Mouse (Mus musculus): Measurements from ENCODE around the gene 4930438A08Rik. TPM values are rescaled to one million over a fixed set of nuclear protein-coding genes. Genes with fewer than 3 reads are reported as not detected.

4930438A08Rik gene
- polyA plus RNA-seq, 1 experiment from 2014 or later: 0.40 TPM

DNA sequence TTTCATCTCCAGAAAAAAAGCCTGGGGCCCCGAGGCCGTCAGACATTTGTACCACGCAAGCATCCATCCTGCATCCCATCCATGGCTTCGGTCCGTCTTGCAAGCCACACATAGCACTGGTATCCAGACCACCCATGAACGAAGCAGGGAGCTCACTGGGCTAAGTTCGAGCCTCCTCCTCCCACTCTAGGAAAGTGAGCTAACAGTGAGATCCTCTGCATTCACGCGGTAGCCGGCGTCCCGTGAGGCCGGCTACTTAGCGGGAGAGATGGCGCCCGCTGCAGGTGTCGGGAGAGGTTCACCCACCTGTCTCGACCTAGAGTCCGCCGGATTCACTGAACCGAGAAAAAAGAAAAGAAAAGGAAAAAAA, 55.3 kb downstream of the 4930438A08Rik start:
- Histone ChIP-seq H3K27ac (peak overlapping the region; percentile 87), H3K9ac (peak overlapping the region; percentile 76), H3K4me3 (replicated peaks) (peak overlapping the region; percentile 93), H3K4me2 (peak overlapping the region; percentile 84), H3K9me3 (no peaks in the 10 kb centered on the region), H3K4me1 (peaks cover 24% of the 10 kb centered on the region), H3K27me3 (replicated peaks) (no peaks in the 10 kb centered on the region), H3K36me3 (peaks cover 14% of the 10 kb centered on the region)
- under 1% methylated on average over 21 of the region's 21 CpGs for WGBS
- peak; percentile 2; the same call in 1 of the 2 replicates for ATAC-seq (ENCODE audit: insufficient read depth, low FRiP score, low read depth)

GRCm38 (mm10) chr11:58330276-58331148, 55.9 kb downstream of the 4930438A08Rik start, which contains the start of the genes Zfp672 and Sh3bp5l:
Gene Zfp672 (minus strand): TSS chr11:58330339.
Gene Sh3bp5l (plus strand): TSS chr11:58330724.
- Histone ChIP-seq H3K27ac (peak within 1 kb of the TSS; percentile 87), H3K4me1 (peaks cover 24% of the 10 kb centered on the region), H3K9me3 (no peaks in the 10 kb centered on the region), H3K4me3 (replicated peaks) (peak within 1 kb of the TSS; percentile 93), H3K36me3 (peaks cover 14% of the 10 kb centered on the region), H3K9ac (peak within 1 kb of the TSS; percentile 79), H3K4me2 (peak within 1 kb of the TSS; percentile 88), H3K27me3 (replicated peaks) (no peaks in the 10 kb centered on the region)
- peak; percentile 93 for ATAC-seq (ENCODE audit: insufficient read depth, low FRiP score, low read depth)
- under 1% methylated on average over 52 of the region's 52 CpGs for WGBS

- H3K9ac ChIP-seq: peak overlapping the region; percentile 79
- peaks cover 15% of the 10 kb centered on the region for H3K36me3 ChIP-seq
- peak overlapping the region; percentile 78; the same call in 1 of the 2 replicates for H3K27ac ChIP-seq
- 17% methylated on average over 10 of the region's 10 CpGs for WGBS
- 0 out of 2 replicates have a peak, but pooled peaks have one; percentile 1 for ATAC-seq (ENCODE audit: insufficient read depth, low FRiP score, low read depth)
- no peaks in the 10 kb centered on the region for H3K27me3 ChIP-seq (replicated peaks)
- no peaks in the 10 kb centered on the region for H3K9me3 ChIP-seq
- peak overlapping the region; percentile 93 for H3K4me3 ChIP-seq (replicated peaks)
- H3K4me2 ChIP-seq: peak overlapping the region; percentile 88
- peaks cover 24% of the 10 kb centered on the region for H3K4me1 ChIP-seq
Measured at GRCm38 (mm10) chr11:58331149-58331495, 56.5 kb downstream of the 4930438A08Rik start.

GRCm38 (mm10) chr11:58331546-58331945, 56.9 kb downstream of the 4930438A08Rik start:
- Histone ChIP-seq H3K9me3 (no peaks in the 10 kb centered on the region), H3K27ac (no peak overlapping the region), H3K4me1 (peaks cover 24% of the 10 kb centered on the region), H3K4me2 (peak overlapping the region; percentile 88), H3K36me3 (peaks cover 18% of the 10 kb centered on the region), H3K4me3 (replicated peaks) (peak overlapping the region; percentile 93), H3K27me3 (replicated peaks) (no peaks in the 10 kb centered on the region), H3K9ac (peak overlapping the region; percentile 79)
- WGBS: 86% methylated on average over 6 of the region's 6 CpGs
- ATAC-seq (ENCODE audit: insufficient read depth, low FRiP score, low read depth): no peak

DNA sequence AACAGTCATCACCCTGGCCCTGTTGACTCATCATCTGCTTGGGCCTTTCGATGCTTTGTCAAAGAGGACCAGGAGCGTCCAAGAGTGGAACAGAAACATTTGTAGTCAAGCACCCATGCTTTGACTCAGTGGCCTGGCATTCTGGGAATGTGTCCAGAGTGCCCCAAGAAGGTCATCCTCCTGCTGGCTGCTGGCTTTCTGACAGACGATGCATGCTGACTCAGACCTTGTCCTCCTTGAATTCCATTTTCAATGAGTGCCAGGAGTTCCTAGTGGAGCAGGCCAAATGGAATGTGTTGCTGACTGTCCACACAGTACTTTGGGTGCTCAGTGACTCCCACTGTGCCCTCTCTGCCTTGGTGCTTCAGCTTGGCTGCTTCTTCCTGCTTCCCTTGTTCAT, 60.1 kb downstream of the 4930438A08Rik start:
- Histone ChIP-seq H3K27me3 (replicated peaks) (no peaks in the 10 kb centered on the region), H3K9me3 (no peaks in the 10 kb centered on the region), H3K9ac (no peak overlapping the region), H3K4me2 (no peak overlapping the region), H3K4me3 (replicated peaks) (no peak overlapping the region), H3K4me1 (peaks cover 19% of the 10 kb centered on the region), H3K36me3 (peaks cover 22% of the 10 kb centered on the region), H3K27ac (no peak overlapping the region)
- ATAC-seq (ENCODE audit: insufficient read depth, low FRiP score, low read depth): no peak
- 74% methylated on average over 3 of the region's 3 CpGs for WGBS

Other genes with a start within 250 kb of the 4930438A08Rik start
- 0.12 TPM in 1 of 2 replicates, not detected in the other for gene Gm12248, start 181.7 kb upstream of the 4930438A08Rik start, polyA plus RNA-seq (2015; fragmentation: Nextera tagmentation; extraction: Ambion mirVana)
- gene Cnot8, start 170.6 kb upstream of the 4930438A08Rik start, polyA plus RNA-seq (2015; fragmentation: Nextera tagmentation; extraction: Ambion mirVana): 79.8 and 81.6 TPM in 2 replicates
- gene Gemin5, start 106.3 kb upstream of the 4930438A08Rik start, polyA plus RNA-seq (2015; fragmentation: Nextera tagmentation; extraction: Ambion mirVana): 18.8 and 19.8 TPM in 2 replicates
- gene Mrpl22, start 103.1 kb upstream of the 4930438A08Rik start, polyA plus RNA-seq (2015; fragmentation: Nextera tagmentation; extraction: Ambion mirVana): 123 and 134 TPM in 2 replicates
- gene Igtp, start 75.2 kb upstream of the 4930438A08Rik start, polyA plus RNA-seq (2015; fragmentation: Nextera tagmentation; extraction: Ambion mirVana): 4.3 and 4.9 TPM in 2 replicates
- gene Irgm2, start 75.2 kb upstream of the 4930438A08Rik start, polyA plus RNA-seq (2015; fragmentation: Nextera tagmentation; extraction: Ambion mirVana): 3.0 and 3.8 TPM in 2 replicates
- 26.9 and 27.5 TPM in 2 replicates for gene Zfp692, start 32.3 kb downstream of the 4930438A08Rik start, polyA plus RNA-seq (2015; fragmentation: Nextera tagmentation; extraction: Ambion mirVana)
- gene Zfp672, start 55.5 kb downstream of the 4930438A08Rik start, polyA plus RNA-seq (2015; fragmentation: Nextera tagmentation; extraction: Ambion mirVana): 37.8 and 42.6 TPM in 2 replicates
- gene Sh3bp5l, start 55.9 kb downstream of the 4930438A08Rik start, polyA plus RNA-seq (2015; fragmentation: Nextera tagmentation; extraction: Ambion mirVana): 30.7 and 30.8 TPM in 2 replicates
- 237 and 326 TPM in 2 replicates for gene Lypd8, start 104.2 kb downstream of the 4930438A08Rik start, polyA plus RNA-seq (2015; fragmentation: Nextera tagmentation; extraction: Ambion mirVana)
- gene 1810065E05Rik, start 146.3 kb downstream of the 4930438A08Rik start, polyA plus RNA-seq (2015; fragmentation: Nextera tagmentation; extraction: Ambion mirVana): 0.19 and 0.24 TPM in 2 replicates
- not detected in 2 replicates for gene Gm12253, start 157.8 kb downstream of the 4930438A08Rik start, polyA plus RNA-seq (2015; fragmentation: Nextera tagmentation; extraction: Ambion mirVana)
- gene Lypd9, start 178.1 kb downstream of the 4930438A08Rik start, polyA plus RNA-seq (2015; fragmentation: Nextera tagmentation; extraction: Ambion mirVana): not detected in 2 replicates
- not detected in 2 replicates for gene Olfr30, start 187.5 kb downstream of the 4930438A08Rik start, polyA plus RNA-seq (2015; fragmentation: Nextera tagmentation; extraction: Ambion mirVana)
- not detected in 2 replicates for gene Olfr332, start 217.8 kb downstream of the 4930438A08Rik start, polyA plus RNA-seq (2015; fragmentation: Nextera tagmentation; extraction: Ambion mirVana)
- not detected in 2 replicates for gene Olfr331, start 227.8 kb downstream of the 4930438A08Rik start, polyA plus RNA-seq (2015; fragmentation: Nextera tagmentation; extraction: Ambion mirVana)